Mouse (Mus musculus): ENCODE results near the gene Sh3rf3. TPM values are rescaled to one million over a fixed set of nuclear protein-coding genes. Genes with fewer than 3 reads are reported as not detected.

The Sh3rf3 gene
- polyA plus RNA-seq, 1 experiment from 2014 or later, result 0.03 TPM

DNA sequence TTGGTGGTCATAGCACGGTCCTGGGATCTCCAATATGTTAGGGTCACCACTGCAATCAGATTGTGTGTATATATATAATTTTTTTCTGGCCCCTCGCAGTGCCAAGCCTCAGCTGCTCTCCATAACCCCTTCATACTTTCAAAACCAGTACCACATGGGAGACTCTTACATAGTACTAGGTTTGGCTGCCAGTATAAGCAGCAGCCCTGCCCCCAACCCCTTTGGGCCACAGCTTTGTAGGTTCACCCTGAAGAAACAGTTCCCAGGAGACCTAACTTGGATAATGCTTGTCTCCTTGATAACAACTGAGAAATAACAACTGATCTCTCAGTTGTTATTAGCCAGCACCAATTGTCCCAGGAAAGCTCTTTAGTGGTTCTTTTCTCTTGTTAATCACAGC lies 69.6 kb downstream of the Sh3rf3 start:
- H3K27me3 ChIP-seq, result no peaks in the 10 kb centered on the region
- H3K9ac ChIP-seq, result no peak overlapping the region
- no peaks in the 10 kb centered on the region for H3K9me3 ChIP-seq (replicated peaks)
- WGBS (ENCODE audit: insufficient replicate concordance), result 56% methylated on average over 2 of the region's 2 CpGs
- H3K27ac ChIP-seq (replicated peaks), result no peak overlapping the region
- H3K4me3 ChIP-seq (replicated peaks), result no peak overlapping the region
- H3K4me2 ChIP-seq, result no peak overlapping the region
- no peak for ATAC-seq (ENCODE audit: insufficient read depth)
- H3K4me1 ChIP-seq (replicated peaks), result no peaks in the 10 kb centered on the region
- H3K36me3 ChIP-seq (replicated peaks), result no peaks in the 10 kb centered on the region

- Histone ChIP-seq H3K27me3 (no peaks in the 10 kb centered on the region), H3K4me2 (no peak overlapping the region), H3K27ac (replicated peaks) (no peak overlapping the region), H3K4me3 (replicated peaks) (no peak overlapping the region), H3K36me3 (replicated peaks) (no peaks in the 10 kb centered on the region), H3K9ac (no peak overlapping the region), H3K9me3 (replicated peaks) (no peaks in the 10 kb centered on the region), H3K4me1 (replicated peaks) (no peaks in the 10 kb centered on the region)
- no peak for ATAC-seq (ENCODE audit: insufficient read depth)
- 45% methylated on average over 5 of the region's 5 CpGs for WGBS (ENCODE audit: insufficient replicate concordance)
Observed at GRCm38 (mm10) chr10:58885351-58885750, 72.2 kb downstream of the Sh3rf3 start.

GRCm38 (mm10) chr10:58885816-58886215 lies 72.7 kb downstream of the Sh3rf3 start:
- no peaks in the 10 kb centered on the region for H3K27me3 ChIP-seq
- H3K4me1 ChIP-seq (replicated peaks), result no peaks in the 10 kb centered on the region
- no peaks in the 10 kb centered on the region for H3K9me3 ChIP-seq (replicated peaks)
- no peak overlapping the region for H3K27ac ChIP-seq (replicated peaks)
- ATAC-seq (ENCODE audit: insufficient read depth), result no peak
- H3K9ac ChIP-seq, result no peak overlapping the region
- no peaks in the 10 kb centered on the region for H3K36me3 ChIP-seq (replicated peaks)
- no peak overlapping the region for H3K4me3 ChIP-seq (replicated peaks)
- 66% methylated on average over 2 of the region's 2 CpGs for WGBS (ENCODE audit: insufficient replicate concordance)
- H3K4me2 ChIP-seq, result no peak overlapping the region

DNA sequence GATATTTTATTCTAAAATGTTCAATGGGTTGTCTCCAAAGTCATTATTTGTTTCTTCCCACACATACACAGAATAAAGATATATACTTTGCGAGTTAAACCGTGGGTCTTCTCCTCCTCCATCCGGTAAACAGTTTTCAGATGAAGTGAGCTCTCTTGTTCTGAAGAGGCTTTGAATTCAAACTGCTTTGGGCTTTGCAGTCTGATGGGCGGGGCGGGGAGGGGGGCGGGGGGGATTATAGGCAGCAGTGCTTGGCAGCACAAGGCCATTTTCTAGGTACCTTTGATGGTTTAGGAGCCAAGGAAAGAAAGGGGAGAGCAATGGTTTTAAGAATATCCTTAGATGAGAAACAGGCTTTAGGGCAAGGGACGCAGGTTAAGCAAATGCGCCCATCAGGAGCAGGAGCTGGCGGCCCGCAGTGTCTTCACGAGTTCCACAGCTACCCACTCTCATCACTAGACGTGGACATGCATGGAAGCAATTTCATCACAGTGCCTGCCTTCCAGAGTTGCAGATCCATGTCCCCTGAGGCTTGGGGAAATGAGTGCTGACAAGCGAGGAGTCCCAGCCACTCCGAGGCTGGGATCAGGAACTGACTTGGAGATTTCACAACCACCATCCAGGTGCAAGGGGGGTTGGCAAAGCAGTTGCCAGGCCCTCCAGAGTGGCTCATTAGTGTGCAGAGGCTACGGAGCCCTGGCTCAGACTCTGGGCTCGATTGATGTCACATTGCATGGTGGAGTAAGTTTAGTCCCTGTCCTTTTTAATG lies 77.7 kb downstream of the Sh3rf3 start:
- H3K4me3 ChIP-seq (replicated peaks), result no peak overlapping the region
- H3K27ac ChIP-seq (replicated peaks), result no peak overlapping the region
- ATAC-seq (ENCODE audit: insufficient read depth), result no peak
- no peaks in the 10 kb centered on the region for H3K9me3 ChIP-seq (replicated peaks)
- H3K36me3 ChIP-seq (replicated peaks), result no peaks in the 10 kb centered on the region
- no peak overlapping the region for H3K9ac ChIP-seq
- H3K4me1 ChIP-seq (replicated peaks), result no peaks in the 10 kb centered on the region
- H3K27me3 ChIP-seq, result no peaks in the 10 kb centered on the region
- H3K4me2 ChIP-seq, result no peak overlapping the region
- 54% methylated on average over 16 of the region's 16 CpGs for WGBS (ENCODE audit: insufficient replicate concordance)

GRCm38 (mm10) chr10:58895431-58895830 lies 82.3 kb downstream of the Sh3rf3 start:
- 67% methylated on average over 5 of the region's 5 CpGs for WGBS (ENCODE audit: insufficient replicate concordance)
- no peak overlapping the region for H3K4me2 ChIP-seq
- H3K9ac ChIP-seq, result no peak overlapping the region
- no peak for ATAC-seq (ENCODE audit: insufficient read depth)
- H3K4me3 ChIP-seq (replicated peaks), result no peak overlapping the region
- no peaks in the 10 kb centered on the region for H3K9me3 ChIP-seq (replicated peaks)
- H3K4me1 ChIP-seq (replicated peaks), result no peaks in the 10 kb centered on the region
- H3K36me3 ChIP-seq (replicated peaks), result no peaks in the 10 kb centered on the region
- H3K27me3 ChIP-seq, result no peaks in the 10 kb centered on the region
- no peak overlapping the region for H3K27ac ChIP-seq (replicated peaks)

DNA sequence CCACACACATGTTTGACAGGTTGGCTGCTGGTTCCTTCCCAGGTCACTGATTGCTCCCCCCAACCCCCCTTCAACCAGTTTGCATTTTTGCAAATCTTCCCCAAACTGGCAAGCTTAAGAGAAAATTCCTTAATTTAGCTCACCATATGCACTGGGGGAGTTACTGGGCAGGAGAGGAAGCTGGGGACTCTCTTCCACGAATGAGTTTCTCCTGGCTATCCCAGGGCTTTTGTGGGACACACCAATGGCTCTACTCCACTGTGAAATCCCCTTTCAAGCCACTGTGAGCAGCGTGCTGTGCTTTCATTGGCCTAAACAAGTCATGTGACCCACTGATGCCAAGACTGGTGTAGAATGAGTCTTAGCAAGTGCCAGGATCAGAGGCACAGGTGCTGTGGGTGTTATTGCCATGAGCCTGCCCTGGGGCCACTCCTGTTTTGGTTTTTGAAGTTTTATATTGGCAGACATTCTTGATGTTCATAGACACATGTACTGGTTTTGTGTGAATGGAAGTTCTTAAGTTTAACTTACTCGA lies 83.9 kb downstream of the Sh3rf3 start:
- Histone ChIP-seq H3K4me2 (no peak overlapping the region), H3K36me3 (replicated peaks) (no peaks in the 10 kb centered on the region), H3K4me3 (replicated peaks) (no peak overlapping the region), H3K9ac (no peak overlapping the region), H3K27me3 (no peaks in the 10 kb centered on the region), H3K27ac (replicated peaks) (no peak overlapping the region), H3K4me1 (replicated peaks) (no peaks in the 10 kb centered on the region), H3K9me3 (replicated peaks) (no peaks in the 10 kb centered on the region)
- ATAC-seq (ENCODE audit: insufficient read depth), result no peak
- WGBS (ENCODE audit: insufficient replicate concordance), result 41% methylated on average over 3 of the region's 3 CpGs

- Histone ChIP-seq H3K4me3 (replicated peaks) (no peak overlapping the region), H3K4me2 (no peak overlapping the region), H3K9me3 (replicated peaks) (no peaks in the 10 kb centered on the region), H3K27ac (replicated peaks) (no peak overlapping the region), H3K27me3 (no peaks in the 10 kb centered on the region), H3K4me1 (replicated peaks) (no peaks in the 10 kb centered on the region), H3K36me3 (replicated peaks) (no peaks in the 10 kb centered on the region), H3K9ac (no peak overlapping the region)
- ATAC-seq (ENCODE audit: insufficient read depth), result no peak
- 36% methylated on average over 6 of the region's 6 CpGs for WGBS (ENCODE audit: insufficient replicate concordance)
Observed at GRCm38 (mm10) chr10:58905253-58905652, 92.1 kb downstream of the Sh3rf3 start.

- no peaks in the 10 kb centered on the region for H3K36me3 ChIP-seq (replicated peaks)
- 63% methylated on average over 5 of the region's 5 CpGs for WGBS (ENCODE audit: insufficient replicate concordance)
- H3K4me2 ChIP-seq, result no peak overlapping the region
- no peaks in the 10 kb centered on the region for H3K4me1 ChIP-seq (replicated peaks)
- H3K27ac ChIP-seq (replicated peaks), result no peak overlapping the region
- H3K9me3 ChIP-seq (replicated peaks), result no peaks in the 10 kb centered on the region
- H3K27me3 ChIP-seq, result no peaks in the 10 kb centered on the region
- ATAC-seq (ENCODE audit: insufficient read depth), result no peak
- H3K9ac ChIP-seq, result no peak overlapping the region
- no peak overlapping the region for H3K4me3 ChIP-seq (replicated peaks)
Observed at GRCm38 (mm10) chr10:58907001-58907443, 93.9 kb downstream of the Sh3rf3 start.

- no peaks in the 10 kb centered on the region for H3K27me3 ChIP-seq
- H3K9ac ChIP-seq, result no peak overlapping the region
- no peak for ATAC-seq (ENCODE audit: insufficient read depth)
- H3K4me2 ChIP-seq, result no peak overlapping the region
- H3K9me3 ChIP-seq (replicated peaks), result no peaks in the 10 kb centered on the region
- no peaks in the 10 kb centered on the region for H3K4me1 ChIP-seq (replicated peaks)
- no peak overlapping the region for H3K4me3 ChIP-seq (replicated peaks)
- no peak overlapping the region for H3K27ac ChIP-seq (replicated peaks)
- WGBS (ENCODE audit: insufficient replicate concordance), result 70% methylated on average over 8 of the region's 8 CpGs
- no peaks in the 10 kb centered on the region for H3K36me3 ChIP-seq (replicated peaks)
Observed at GRCm38 (mm10) chr10:58908451-58908850, 95.3 kb downstream of the Sh3rf3 start.

DNA sequence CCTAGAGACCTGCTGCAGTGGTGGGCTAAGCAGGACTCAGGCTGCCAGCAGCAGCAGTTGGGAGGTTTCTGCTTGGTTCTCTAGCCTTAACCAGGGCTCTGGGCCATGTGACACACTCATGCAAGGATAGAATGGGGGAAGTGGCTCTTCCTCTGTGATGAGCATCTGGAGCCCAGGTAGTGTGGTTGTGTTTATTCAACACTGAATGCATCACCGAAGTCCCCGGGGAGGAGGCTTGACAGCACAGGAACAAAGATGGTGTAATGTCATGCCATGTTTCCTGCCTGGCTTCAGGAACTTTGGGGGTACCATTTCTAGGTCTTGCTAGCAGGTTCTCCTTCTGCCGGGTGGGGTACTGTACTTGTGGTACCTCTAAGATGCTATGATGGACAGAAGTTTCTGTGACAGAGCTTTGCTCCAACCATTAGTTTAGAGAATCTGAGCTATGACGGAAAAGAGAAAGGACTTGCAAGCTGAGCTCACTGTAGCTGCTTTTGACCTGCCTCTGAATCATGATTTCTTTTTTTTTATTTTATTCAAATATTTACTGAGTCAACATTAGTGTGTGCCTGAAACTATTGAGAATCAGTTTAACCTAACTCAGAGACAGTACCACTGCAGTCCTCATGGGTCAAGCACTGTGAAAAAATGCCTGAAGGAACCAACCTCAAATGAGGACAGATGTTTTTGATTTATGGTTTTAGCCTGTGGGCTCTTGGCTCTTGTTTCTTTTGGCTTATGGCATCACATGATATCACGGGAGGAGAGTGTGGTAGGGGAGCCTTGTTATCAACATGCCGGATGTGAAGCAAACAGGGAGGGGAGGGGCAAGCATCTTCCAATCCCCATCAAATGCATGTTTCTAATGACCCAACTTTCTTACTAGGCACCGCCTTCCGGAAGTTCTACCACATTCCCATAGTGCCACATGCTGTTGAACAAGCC lies 102.4 kb downstream of the Sh3rf3 start:
- H3K36me3 ChIP-seq (replicated peaks), result no peaks in the 10 kb centered on the region
- H3K4me1 ChIP-seq (replicated peaks), result no peaks in the 10 kb centered on the region
- H3K9me3 ChIP-seq (replicated peaks), result no peaks in the 10 kb centered on the region
- no peak for ATAC-seq (ENCODE audit: insufficient read depth)
- 56% methylated on average over 8 of the region's 8 CpGs for WGBS (ENCODE audit: insufficient replicate concordance)
- no peak overlapping the region for H3K27ac ChIP-seq (replicated peaks)
- H3K9ac ChIP-seq, result no peak overlapping the region
- H3K4me2 ChIP-seq, result no peak overlapping the region
- no peaks in the 10 kb centered on the region for H3K27me3 ChIP-seq
- H3K4me3 ChIP-seq (replicated peaks), result no peak overlapping the region

GRCm38 (mm10) chr10:58921643-58922188 lies 108.6 kb downstream of the Sh3rf3 start:
- Histone ChIP-seq H3K36me3 (replicated peaks) (no peaks in the 10 kb centered on the region), H3K27ac (replicated peaks) (no peak overlapping the region), H3K9ac (no peak overlapping the region), H3K9me3 (replicated peaks) (no peaks in the 10 kb centered on the region), H3K4me1 (replicated peaks) (no peaks in the 10 kb centered on the region), H3K4me2 (no peak overlapping the region), H3K27me3 (no peaks in the 10 kb centered on the region), H3K4me3 (replicated peaks) (no peak overlapping the region)
- no peak for ATAC-seq (ENCODE audit: insufficient read depth)
- WGBS (ENCODE audit: insufficient replicate concordance), result 71% methylated on average over 8 of the region's 8 CpGs

Measured in liver, embryonic 15.5 days (tissue).